Mouse (Mus musculus) heart, adult 2 months (tissue): ENCODE measurements around the gene Tgfb2.

ENCODE experiments used
- CTCF ChIP-seq: fragments of 200-600 bp; IDR thresholded peaks from 2 replicates; pipeline ENCODE4 v1.8.1; 2022; ENCODE audit warnings: antibody characterized with exemption, mild to moderate bottlenecking, moderate library complexity
- POLR2A ChIP-seq: fragments of 200-500 bp; IDR thresholded peaks from 2 replicates; pipeline ENCODE4 v1.6.1; 2011; ENCODE audit warnings: mild to moderate bottlenecking, low read depth, low read length, control low read depth; ENCODE audit not compliant: insufficient read depth

DNA sequence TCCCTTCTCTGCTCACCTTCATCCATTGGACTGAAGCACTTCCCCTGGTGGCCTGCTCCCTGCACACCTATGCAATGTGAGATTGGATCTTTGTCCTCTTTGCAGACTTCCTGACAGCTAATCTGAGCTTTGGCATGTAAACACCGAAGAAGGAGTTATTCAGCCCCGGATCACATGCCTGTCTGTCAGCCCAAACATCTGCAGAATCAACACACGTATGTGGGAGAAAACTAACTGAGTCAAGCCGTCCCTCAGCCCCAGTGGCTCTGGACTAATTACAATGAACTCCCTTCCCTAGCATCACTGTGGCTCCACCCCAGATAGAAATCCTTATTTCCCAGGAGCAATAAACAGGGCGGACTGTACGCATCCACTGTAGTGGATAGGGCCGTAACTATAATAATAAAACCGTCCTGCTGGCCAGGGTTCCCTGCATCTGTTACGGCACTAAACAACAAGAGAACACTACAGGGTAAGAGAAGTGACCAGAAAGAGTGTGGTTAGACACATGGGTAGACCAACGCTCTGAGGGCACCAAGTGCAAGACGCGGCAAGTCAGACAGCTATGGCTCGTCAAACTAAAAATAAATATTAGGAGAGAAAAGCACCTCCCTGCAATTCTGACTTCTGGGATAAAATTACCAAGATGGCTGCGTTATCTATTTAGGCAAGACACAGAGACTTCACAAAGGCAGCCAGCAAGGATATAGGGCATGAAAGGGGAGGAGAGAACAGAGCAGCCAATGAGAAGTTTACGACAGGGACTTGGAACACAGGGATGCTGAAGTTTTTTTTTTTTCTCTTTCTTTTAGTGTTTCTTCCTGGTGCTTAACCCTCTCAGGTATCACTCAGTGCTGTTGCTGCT lies 3.2 kb downstream of the Tgfb2 start:
- TF ChIP-seq POLR2A (0 out of 2 replicates have a peak, but pooled peaks have one; percentile 13), CTCF (no peak)
